Mouse (Mus musculus) MN1 (cell line): Measurements from ENCODE around the gene Tnfrsf11a.

Experiments used
- DNase-seq: peaks from one replicate; pipeline ENCODE4 v3.0.0-alpha.2; 2016; ENCODE audit warnings: low spot score

Gene Tnfrsf11a

DNA sequence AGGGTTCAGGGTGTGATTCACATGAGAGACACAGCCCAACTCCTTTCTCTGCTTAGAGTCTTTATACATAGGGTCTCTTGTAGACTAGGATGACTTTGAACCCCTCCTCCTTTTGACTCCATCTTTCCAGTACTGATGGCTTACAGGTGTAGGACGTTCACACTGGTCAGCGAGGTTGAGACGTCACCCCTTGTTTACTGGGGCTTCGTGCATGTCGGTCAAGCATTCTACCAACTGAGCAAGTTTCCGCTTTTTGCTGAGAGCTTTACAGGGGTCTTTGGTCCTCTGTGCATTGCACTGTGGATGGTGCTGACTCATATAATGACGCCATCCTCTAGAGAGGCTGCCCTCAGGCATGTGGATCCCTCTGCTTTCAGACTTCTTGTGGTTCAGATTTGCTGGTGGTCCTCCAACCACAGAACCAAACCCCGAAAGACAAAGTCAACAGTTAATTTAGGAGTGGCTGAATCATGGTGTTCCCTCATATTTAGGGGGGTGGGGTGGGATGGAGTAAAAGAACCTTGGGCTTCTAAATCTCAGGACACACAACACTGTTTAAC is 47.3 kb downstream of the Tnfrsf11a start:
- no peak for DNase-seq

DNA sequence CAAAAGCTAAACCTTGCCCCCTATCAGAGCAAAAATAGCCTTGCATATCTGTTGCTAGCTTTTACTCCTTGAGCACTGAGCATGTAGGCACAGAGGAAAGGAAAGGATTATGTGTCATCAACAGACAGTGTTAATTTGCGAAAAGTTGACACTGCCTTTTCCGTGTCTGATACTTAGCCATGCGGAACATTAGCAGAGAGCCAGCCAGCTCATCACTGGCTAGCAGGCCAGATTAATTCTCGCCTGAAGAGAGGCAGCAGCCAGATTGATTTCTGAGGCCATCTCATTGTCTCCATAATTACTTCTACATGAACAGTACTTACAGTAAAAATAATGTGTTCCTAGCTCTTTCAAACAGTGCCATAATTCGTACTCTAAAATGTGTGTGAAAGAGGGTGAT is 48.7 kb downstream of the Tnfrsf11a start:
- DNase-seq = no peak

DNA sequence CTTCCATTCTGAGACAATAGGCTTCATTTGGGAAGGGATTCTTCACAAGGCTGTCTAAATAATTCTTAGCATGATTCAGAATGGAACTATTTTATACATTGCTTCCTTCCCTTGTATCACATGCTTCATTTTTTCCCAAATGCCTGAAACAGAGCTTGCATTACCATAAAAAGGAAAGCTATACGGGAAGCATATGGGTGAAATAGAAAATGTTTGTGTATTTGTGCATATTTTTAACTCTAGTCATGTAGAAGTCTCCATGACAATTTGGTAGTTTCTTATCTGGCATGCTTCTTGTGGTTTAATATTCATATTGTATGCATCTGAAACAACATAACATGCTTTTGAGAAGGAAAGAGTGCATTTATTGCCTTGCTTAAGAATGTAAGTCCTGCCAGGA is 52.3 kb downstream of the Tnfrsf11a start:
- DNase-seq = no peak

DNA sequence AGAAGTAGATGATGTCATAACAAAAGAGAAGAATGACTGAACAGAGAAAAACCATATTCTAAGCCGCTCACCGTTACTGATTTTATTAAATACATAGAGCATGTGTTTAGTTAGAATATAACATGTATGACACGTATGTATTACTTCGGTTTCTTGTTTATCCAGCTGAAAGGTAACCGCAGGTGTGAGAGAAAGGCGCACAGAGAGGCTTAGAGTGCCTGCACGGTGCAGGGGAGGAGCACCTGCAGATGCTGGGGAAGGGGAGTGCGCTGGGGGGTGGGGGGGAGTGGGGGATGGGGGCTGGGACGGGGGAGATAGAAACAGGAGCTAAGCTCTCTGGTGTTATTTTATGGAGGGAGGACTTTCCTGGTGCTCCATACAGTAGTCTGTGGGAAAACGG is 62.4 kb downstream of the Tnfrsf11a start:
- no peak for DNase-seq

DNA sequence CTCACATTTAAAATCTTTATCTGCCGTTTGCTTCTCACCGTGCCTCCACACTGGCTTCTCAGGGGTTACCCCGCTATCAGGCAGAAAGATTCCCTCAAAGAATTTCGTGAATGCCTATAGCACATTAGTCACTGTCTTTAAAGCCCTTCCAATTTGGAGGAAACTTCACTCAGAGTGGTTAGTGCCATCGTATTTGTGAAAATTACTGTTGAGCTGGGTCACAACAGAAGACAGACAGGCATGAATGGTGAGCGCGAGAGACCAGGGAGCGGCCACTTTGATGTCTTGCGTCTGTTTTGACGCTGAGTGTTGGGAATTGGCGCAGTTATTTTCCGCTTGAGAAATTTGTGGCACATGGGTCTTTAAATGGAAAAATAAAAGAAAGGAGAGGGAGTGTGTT is 62.9 kb downstream of the Tnfrsf11a start:
- no peak for DNase-seq

DNA sequence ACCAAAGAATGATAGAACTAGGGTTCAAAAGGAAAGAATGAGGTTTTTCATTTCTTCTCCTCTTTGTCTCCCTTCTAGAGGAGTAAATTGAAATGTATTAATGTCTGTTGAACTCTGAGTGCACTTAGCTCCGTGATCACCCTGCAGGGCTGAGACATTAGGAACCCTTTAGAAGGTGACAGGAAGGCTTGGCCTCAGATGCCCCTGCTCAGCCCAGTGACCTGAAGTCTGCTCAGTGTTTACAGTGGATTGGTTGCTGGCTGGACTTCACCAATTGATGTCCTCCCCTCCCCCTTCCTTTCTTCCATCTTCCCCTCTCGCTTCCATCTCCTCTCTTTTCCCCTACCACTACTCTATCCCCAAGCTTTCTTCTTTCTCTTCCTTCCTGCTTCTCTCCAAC is 63.3 kb downstream of the Tnfrsf11a start:
- no peak for DNase-seq

DNA sequence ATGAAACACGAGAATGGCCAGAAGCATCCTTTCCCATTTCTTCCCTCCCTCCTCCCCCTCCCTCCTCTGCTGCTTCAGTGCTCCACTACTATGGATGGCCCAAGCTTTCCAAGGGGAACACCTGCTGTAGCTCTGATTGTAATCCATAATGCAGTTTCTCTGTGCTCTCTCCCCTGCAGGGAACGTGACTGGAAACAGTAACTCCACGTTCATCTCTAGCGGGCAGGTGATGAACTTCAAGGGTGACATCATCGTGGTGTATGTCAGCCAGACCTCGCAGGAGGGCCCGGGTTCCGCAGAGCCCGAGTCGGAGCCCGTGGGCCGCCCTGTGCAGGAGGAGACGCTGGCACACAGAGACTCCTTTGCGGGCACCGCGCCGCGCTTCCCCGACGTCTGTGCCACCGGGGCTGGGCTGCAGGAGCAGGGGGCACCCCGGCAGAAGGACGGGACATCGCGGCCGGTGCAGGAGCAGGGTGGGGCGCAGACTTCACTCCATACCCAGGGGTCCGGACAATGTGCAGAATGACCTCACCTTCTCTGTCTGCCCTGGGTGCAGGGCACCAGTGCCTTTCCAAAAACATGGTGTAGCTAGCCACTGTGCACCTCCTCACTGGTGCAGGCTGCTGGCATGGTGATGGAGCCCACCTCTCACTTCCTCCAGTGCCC is 64.0 kb downstream of the Tnfrsf11a start:
- DNase-seq = no peak

DNA sequence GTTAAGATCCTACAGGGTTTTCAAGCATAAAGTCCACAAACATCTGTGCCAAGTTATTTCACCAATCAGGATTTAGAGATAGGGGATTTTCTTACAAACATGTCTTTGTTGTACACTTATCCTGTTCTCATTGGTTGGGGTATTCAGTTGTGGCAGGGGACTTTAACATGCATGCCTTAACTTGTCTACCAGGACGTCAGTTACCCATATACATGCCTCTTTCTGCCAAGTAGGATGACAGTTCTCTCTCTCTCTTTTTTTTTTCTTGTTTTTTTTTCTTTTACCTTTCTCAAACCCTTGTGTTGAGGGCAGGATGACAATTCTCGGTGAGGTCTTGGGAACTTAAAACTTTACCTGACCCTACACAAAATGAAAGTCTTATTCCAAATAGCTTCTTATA is 65.9 kb downstream of the Tnfrsf11a start:
- DNase-seq = no peak

DNA sequence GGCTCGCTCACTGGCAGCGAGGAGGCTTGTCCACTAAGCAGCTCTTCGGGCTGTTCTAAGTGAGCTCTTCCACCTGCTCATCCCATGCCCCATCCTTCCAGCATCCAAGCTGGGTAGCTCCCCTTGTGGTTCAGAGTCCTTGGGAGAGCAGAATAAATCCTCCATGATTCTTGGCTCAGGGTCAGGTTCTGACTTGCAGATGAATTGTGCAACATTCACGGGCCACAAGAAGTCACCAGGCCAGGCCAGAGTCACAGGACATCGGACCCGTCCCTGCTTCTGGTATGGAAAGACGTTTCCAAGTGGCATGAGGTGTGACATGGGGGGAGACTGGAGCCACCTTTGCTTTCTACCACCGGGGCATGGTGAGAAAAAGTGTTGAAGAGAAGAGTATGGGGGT is 68.3 kb downstream of the Tnfrsf11a start:
- DNase-seq = no peak

DNA sequence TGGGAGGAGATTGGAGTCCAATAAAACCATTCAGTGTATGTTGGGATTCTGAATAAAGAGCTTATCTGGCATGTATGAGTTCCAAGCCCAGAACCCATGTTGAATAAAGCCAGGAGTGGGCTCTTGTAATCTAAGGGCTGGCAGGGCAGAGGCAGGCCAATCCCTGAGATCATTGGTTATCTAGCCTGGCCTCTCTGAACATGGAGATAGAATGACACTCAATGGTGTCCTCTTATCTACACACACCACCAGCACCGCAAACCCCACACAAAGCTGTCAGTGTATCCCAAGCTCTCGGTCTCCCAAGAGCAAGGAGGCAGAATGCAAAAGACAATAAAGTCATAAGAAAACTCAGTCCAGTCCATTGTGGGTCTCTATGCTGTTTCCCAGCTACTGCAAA is 70.8 kb downstream of the Tnfrsf11a start:
- DNase-seq = no peak

DNA sequence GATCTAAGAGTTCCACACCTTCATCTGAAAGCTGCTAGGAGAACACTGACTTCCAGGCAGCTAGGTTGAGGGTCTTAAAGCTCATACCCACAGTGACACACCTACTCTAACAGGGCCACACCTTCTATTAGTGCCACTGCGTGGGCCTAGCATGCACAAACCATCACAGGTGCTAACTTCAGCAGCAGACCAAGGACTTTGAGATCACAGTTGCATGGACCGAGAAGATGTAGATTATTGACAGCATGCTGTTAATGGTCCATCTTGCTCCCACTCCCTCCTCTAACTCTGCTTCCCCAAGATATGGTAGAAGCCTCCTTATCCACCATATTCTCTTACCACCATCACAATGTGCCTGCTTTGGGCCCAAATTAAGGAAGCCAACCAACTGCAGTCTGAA is 79.2 kb downstream of the Tnfrsf11a start:
- no peak for DNase-seq

DNA sequence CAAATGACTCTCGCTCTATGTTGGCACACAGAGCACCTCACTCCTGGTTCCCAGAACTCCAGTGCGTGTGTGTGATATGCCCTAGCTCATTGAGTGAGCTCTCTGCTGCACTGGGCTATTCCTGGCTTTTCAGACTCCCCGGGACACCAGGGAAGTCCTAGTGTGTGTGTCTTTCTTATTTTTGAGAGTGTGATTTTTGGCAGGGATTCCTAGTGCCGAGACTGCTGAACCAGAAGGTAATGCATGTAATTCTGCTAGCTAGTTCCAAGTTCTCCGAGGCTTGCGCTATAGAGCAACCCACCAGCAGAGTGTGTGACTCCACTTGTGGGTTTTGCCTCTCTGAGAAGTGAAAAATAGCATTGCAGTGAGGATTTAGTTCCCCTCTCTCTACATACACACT is 96.1 kb downstream of the Tnfrsf11a start:
- DNase-seq = no peak

DNA sequence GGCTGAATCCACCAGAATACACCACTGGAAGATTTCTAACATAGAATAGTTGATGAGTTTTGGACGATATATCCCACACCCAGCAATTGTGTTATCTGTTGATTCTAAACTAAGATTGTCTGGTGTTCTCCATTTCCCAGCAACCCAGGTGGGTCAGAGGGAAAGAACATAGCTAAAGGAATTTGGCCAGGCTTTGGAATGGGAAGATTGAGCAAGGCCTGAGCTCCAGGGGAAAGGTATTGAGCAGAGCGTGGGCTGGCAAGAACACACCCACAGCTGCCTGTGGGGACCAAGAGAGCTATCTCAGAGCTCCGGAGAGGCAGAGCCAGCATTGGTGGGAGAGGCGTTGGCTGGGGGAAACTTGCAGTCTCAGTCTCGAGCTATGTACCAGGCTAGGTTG is 97.3 kb downstream of the Tnfrsf11a start:
- DNase-seq = no peak

DNA sequence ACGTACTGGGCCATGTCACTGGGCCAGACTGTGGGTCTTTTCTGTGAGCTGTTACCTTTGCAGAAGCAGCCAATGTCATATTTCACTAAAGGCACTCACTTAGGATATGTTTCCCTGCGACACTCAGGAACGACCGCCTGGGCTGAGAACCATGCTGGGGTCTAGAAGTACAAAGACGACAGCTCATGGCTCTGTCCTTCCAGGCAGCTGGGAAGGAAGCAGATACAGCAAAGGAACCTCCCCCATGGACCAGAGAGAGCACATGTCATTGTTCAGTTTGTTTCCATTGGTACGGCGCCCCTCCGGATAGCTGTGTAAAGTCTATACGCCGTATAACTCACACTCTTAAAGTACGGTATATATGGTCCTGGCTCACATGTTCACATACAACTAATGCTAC is 97.9 kb downstream of the Tnfrsf11a start:
- no peak for DNase-seq

DNA sequence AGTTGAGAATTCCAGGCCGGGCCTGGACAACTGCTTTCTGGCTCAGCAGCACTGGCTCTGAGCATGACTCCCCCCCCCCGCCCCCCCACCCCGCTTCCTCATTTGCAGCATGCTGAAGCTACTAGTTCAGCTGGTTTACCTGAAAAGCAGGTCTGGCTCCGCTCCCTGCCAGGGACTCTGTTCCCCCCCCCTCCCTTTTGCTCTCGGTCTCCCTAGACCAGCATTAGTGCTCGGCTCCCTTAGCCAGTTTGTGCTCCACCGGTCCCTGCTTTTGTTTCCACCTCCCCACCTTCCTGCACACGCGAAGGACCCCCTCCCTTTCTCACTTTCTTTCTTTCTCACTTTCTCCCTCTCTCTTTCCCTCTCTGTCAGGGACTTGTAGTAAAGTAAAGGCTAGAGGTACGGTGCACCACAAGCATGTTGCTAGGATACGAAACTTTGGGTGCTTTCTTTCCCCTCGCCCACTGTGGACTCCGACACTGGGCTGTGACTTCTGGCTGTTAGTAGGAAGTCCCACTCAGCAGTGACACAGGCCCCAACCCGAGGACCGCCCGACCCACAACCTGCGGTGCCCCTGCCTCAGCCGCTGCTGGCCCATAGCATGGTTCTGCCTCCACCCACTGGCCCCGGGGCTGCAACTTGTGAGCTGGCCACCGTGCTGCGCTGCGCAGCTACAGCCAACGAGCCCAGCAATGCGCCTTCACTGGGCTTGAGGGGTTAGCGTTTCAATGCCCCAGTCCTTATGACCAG is 100.2 kb downstream of the Tnfrsf11a start:
- no peak for DNase-seq

DNA sequence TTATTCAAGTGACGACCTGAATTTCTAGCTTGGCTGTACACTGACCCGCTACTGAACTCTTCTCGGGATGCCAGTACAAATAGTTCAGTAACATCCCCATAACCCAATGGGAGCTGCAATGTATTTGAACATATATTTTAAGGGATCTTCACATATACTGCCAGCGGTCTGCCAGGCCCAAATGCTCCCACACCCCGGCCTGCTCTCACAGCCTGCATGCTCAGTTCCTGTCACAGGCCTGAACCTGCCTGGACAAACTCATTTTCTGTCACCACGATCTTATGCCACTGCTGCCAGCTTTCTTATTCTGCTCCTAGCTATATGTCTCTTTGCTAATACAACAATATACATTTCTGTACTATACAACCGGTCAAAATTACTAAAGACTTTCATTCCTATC is 100.9 kb downstream of the Tnfrsf11a start:
- no peak for DNase-seq

DNA sequence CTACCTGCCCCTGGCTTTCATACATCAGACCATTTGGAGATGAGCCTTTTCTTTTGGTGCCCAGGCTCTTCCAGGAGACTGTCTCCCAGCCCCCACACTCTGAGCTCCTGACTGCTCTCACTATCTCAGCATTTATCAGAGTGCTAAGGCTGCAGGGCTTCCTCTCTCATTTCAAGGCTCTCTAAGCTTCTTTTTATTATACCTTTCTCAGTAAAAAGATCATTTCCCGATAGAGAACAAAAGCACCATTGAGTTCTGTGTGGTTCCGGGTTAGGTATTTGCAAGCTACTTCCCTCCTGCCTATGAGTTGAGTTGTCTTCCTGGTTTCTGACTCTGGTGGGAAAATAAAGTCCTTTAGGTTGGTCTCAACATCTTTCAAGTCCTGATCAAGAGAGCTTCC is 103.0 kb downstream of the Tnfrsf11a start:
- no peak for DNase-seq

DNA sequence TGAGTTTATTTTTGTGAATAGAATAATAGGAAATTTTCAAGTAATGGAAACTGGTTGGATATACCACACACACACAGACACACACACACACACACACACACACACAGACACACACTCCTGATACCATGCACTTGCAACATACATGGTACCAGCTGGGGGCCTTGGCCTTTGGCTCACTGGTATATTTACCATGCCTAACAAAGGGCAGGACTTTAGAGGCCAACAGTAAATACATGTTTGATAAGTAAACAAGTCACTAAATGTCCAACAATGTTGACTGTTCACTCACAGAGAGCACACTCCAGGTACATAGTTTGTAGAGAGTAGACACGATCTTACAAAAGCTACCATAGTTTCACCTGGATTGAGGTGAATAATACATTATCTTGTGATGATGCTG is 104.6 kb downstream of the Tnfrsf11a start:
- DNase-seq = no peak

DNA sequence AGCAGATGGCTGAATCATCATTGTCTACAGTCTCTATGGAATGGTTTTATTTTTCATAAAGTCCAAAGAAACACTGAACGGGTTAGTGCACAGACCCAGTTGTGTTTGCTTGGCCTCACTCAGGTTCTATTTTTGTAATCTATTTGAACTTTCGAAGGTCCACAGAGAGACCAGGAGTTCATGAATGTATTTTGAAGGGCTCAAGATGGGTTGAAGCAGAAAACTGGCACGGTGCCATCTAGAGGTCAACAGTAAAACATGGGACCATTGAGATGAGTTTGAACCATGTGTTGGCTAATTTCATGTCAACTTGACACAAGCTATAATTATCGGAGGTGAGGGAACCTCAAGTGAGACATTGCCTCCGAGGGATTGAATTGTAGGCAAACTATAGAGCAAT is 105.1 kb downstream of the Tnfrsf11a start:
- DNase-seq = no peak

DNA sequence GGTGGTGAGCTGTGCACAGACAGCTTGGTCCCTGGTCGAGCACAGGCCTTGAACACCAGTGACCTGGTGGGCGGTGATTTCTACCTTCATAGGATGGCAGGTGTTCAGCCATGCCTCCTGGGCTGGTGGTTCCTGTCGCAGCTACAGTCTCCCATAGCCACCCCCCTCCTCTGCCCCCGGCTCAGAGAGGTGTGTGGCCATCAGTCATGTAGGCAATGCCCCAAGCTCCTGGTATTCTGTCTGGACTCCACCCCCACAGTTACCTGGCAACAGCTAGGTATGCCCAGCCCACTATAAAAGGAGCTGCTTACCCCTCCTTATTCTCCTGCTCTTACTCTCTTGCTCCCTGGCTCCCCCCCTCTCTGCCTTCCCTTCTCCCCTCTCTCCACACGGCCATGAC is 105.8 kb downstream of the Tnfrsf11a start:
- DNase-seq = no peak

DNA sequence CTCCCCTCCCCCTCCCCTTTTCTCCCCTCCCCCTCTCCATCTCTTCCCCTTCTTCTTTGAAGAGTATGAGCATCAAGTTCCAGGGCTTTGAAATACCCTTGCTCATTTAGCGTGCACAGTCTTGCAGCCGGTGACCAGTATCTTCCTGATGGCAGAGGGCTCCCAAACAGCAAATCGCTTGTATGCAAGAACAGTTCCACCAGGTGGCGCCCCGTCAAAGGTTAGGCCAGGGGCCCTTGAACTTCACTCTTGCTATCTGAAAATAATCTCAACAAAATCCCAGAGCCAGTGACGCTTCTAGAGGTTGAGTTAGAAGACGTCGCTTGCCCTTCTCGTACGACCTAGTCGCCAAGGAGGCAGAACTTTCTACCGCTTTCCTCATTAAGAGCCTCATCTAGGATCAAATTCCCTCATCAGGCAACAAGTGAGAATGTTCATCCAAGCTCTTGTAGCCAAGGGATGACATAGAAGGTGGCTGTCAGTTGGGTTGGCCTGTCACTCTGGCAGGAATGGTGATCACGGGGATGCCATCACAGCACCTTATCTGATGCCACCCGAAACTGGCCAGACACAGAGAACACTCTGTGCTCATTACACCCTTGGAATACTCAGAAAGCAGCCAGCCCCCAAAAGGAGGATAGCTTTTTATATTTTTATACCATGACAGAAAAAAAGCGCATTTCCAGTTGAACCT is 110.7 kb downstream of the Tnfrsf11a start:
- peak; percentile 91 for DNase-seq

DNA sequence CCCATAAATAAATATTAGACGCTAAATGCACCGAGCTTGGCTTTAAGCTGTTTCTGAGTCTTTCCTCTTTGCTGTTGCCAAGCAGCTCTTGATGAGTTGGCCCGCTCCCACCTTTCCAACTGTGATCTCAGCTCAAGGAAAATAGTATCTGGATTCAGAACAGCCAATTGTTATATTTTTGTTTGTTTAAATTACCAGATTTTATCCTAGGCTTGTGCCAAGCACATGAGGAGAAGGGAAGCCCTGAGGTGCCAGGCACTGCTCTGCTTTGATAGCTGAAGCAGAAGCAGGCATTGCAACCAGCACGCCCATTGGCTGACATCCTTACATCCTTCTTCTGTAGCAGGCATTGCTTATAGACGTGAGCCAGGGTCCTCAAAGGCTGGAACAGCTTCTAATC is 114.5 kb downstream of the Tnfrsf11a start:
- no peak for DNase-seq
